Mouse (Mus musculus): ENCODE measurements around the gene Foxj1. TPM values are rescaled to one million over a fixed set of nuclear protein-coding genes. Genes with fewer than 3 reads are reported as not detected.

The Foxj1 gene
- polyA plus RNA-seq, 1 experiment from 2014 or later: 7.3 TPM

GRCm38 (mm10) chr11:116294319-116294718 is 40.9 kb downstream of the Foxj1 start:
- 39% methylated on average over 5 of the region's 5 CpGs for WGBS
- no peak for ATAC-seq (ENCODE audit: low FRiP score, low read depth)

DNA sequence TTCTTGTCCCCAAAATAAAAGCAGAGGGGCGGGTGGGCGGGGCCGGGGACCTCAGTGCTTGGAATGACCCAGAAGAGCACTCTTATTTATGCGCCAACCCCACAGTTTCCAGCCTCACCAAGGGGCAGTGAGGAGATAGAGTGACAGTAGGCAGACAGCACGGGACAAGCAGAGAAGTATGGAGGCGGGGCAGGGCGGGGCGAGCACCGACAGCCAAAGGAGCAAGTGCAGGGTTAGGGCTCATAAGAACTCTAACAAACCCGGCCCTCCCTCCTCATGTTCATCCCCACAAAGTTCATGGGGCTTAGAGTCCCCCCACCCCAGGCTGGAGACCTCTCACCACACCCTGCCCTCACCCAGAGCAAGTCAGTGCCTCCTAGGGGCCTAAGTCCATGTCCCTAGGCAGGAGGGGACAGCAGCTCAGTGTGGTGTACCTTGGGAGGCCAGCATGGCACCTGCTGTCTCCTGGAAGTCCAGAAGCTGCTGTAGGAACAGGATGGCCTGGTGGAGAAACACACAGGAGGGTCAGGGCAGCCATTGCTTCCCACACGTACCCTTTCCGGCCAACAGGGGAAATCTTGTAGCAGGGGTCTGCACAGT is 41.6 kb downstream of the Foxj1 start:
- Histone ChIP-seq H3K27me3 (replicated peaks) (no peaks in the 10 kb centered on the region), H3K27ac (no peak overlapping the region), H3K36me3 (peaks cover 89% of the 10 kb centered on the region), H3K9me3 (no peaks in the 10 kb centered on the region), H3K4me2 (replicated peaks) (no peak overlapping the region; the same call in 1 of the 2 replicates), H3K4me3 (no peak overlapping the region), H3K9ac (no peak overlapping the region), H3K4me1 (no peaks in the 10 kb centered on the region)
- ATAC-seq (ENCODE audit: low FRiP score, low read depth): no peak
- 88% methylated on average over 12 of the region's 12 CpGs for WGBS

More at GRCm38 (mm10) chr11:116294319-116294718, 40.9 kb downstream of the Foxj1 start:
- H3K27me3 ChIP-seq (replicated peaks): no peaks in the 10 kb centered on the region
- H3K4me2 ChIP-seq (replicated peaks): no peak overlapping the region
- H3K27ac ChIP-seq: no peak overlapping the region
- no peak overlapping the region for H3K9ac ChIP-seq
- no peaks in the 10 kb centered on the region for H3K9me3 ChIP-seq
- H3K36me3 ChIP-seq: peaks cover 89% of the 10 kb centered on the region
- no peaks in the 10 kb centered on the region for H3K4me1 ChIP-seq
- H3K4me3 ChIP-seq: no peak overlapping the region

DNA sequence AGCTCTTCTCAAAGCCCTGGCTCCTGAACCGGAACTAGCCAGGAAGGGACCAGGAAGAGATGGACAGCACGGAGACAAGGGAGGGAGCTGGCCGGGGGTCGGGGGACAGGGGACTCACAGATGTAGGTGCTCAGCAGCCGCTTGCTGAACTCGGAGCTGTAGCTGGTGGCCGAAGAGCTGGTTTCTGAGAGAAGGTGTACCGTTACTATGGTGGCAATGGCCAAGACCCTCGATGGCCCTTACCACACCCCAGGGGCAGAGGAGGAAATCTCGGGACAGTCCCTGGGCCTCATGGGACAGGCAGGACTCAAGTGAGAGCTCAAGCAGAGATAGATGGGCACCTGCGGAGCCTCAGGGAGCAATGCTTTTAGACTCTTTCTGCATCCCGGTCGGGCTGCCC is 42.8 kb downstream of the Foxj1 start:
- no peaks in the 10 kb centered on the region; the same call in 1 of the 2 replicates for H3K4me1 ChIP-seq
- no peaks in the 10 kb centered on the region for H3K9me3 ChIP-seq
- H3K9ac ChIP-seq: no peak overlapping the region
- no peak overlapping the region for H3K27ac ChIP-seq
- 91% methylated on average over 13 of the region's 13 CpGs for WGBS
- H3K4me2 ChIP-seq (replicated peaks): no peak overlapping the region
- H3K36me3 ChIP-seq: peaks cover 91% of the 10 kb centered on the region
- no peaks in the 10 kb centered on the region for H3K27me3 ChIP-seq (replicated peaks)
- no peak for ATAC-seq (ENCODE audit: low FRiP score, low read depth)
- H3K4me3 ChIP-seq: no peak overlapping the region

GRCm38 (mm10) chr11:116290556-116290955 is 44.6 kb downstream of the Foxj1 start:
- no peak overlapping the region for H3K4me2 ChIP-seq (replicated peaks)
- peaks cover 73% of the 10 kb centered on the region for H3K36me3 ChIP-seq
- H3K27me3 ChIP-seq (replicated peaks): peaks cover 5% of the 10 kb centered on the region; the same call in 1 of the 2 replicates
- no peaks in the 10 kb centered on the region; the same call in 1 of the 2 replicates for H3K4me1 ChIP-seq
- WGBS: 88% methylated on average over 8 of the region's 8 CpGs
- H3K4me3 ChIP-seq: no peak overlapping the region
- H3K9me3 ChIP-seq: no peaks in the 10 kb centered on the region
- ATAC-seq (ENCODE audit: low FRiP score, low read depth): no peak
- no peak overlapping the region for H3K9ac ChIP-seq
- H3K27ac ChIP-seq: no peak overlapping the region

DNA sequence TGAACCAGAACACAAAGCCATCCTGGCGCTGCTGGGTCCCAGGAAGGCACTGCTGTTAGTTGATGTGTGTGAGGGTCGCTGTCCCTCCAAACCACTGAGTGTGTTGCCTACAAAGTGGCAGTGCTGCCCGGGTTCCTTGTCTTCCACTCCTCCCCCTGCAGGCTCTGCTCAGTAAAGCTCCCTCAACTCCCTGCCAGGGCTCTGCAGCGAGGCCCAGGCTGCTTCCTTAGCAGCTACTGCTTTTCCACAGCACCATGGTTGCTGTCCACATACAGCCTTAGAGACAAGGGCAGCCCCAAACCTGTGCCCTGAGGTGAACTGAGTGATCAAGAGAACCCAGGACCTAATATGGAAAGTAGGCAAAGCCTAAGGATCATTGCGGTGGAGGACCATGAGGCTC is 47.8 kb downstream of the Foxj1 start:
- no peak for ATAC-seq (ENCODE audit: low FRiP score, low read depth)
- Histone ChIP-seq H3K27ac (no peak overlapping the region), H3K27me3 (replicated peaks) (peaks cover 37% of the 10 kb centered on the region), H3K36me3 (peaks cover 47% of the 10 kb centered on the region), H3K4me1 (no peaks in the 10 kb centered on the region; the same call in 1 of the 2 replicates), H3K4me2 (replicated peaks) (no peak overlapping the region), H3K9ac (no peak overlapping the region), H3K9me3 (no peaks in the 10 kb centered on the region), H3K4me3 (no peak overlapping the region)
- 73% methylated on average over 5 of the region's 5 CpGs for WGBS

GRCm38 (mm10) chr11:116285770-116286191 is 49.4 kb downstream of the Foxj1 start:
- no peak for ATAC-seq (ENCODE audit: low FRiP score, low read depth)
- WGBS: 60% methylated on average over 7 of the region's 7 CpGs
- no peak overlapping the region for H3K27ac ChIP-seq
- no peaks in the 10 kb centered on the region for H3K9me3 ChIP-seq
- H3K36me3 ChIP-seq: peaks cover 35% of the 10 kb centered on the region
- peaks cover 53% of the 10 kb centered on the region for H3K27me3 ChIP-seq (replicated peaks)
- H3K4me1 ChIP-seq: peaks cover 6% of the 10 kb centered on the region
- H3K9ac ChIP-seq: no peak overlapping the region
- H3K4me2 ChIP-seq (replicated peaks): no peak overlapping the region
- no peak overlapping the region for H3K4me3 ChIP-seq

DNA sequence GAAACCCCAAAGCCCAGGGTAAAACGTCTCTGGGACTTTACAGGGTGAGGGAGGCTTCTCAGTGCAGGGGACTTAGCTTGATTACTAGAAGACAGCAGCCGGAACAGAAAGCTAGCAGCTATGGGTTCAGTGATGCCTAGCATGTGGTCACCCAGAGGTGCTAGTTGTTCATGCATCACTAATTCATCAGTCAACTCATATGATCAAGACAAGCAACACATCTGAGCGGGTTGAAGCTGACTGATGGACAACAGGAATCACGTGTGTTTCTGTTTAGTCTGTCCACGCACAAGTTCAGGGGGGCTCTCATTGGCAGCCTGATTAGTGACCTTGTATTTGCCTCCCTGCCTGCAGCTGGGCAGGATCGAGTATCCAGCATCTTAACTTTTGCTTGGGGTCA is 51.2 kb downstream of the Foxj1 start:
- no peak overlapping the region for H3K9ac ChIP-seq
- no peak overlapping the region for H3K4me2 ChIP-seq (replicated peaks)
- H3K27me3 ChIP-seq (replicated peaks): peaks cover 65% of the 10 kb centered on the region
- no peaks in the 10 kb centered on the region for H3K9me3 ChIP-seq
- no peak for ATAC-seq (ENCODE audit: low FRiP score, low read depth)
- H3K4me1 ChIP-seq: peaks cover 6% of the 10 kb centered on the region
- no peak overlapping the region for H3K27ac ChIP-seq
- peaks cover 17% of the 10 kb centered on the region for H3K36me3 ChIP-seq
- H3K4me3 ChIP-seq: no peak overlapping the region
- 62% methylated on average over 6 of the region's 6 CpGs for WGBS

- Histone ChIP-seq H3K27ac (no peak overlapping the region), H3K9me3 (no peaks in the 10 kb centered on the region), H3K4me1 (peaks cover 6% of the 10 kb centered on the region), H3K4me3 (peak overlapping the region; percentile 11; the same call in 1 of the 2 replicates), H3K36me3 (peaks cover 7% of the 10 kb centered on the region; the same call in 1 of the 2 replicates), H3K9ac (no peak overlapping the region), H3K4me2 (replicated peaks) (no peak overlapping the region), H3K27me3 (replicated peaks) (peaks cover 65% of the 10 kb centered on the region)
- ATAC-seq (ENCODE audit: low FRiP score, low read depth): no peak
- 9% methylated on average over 48 of the region's 48 CpGs for WGBS
These were observed 52.2 kb downstream of the Foxj1 start for GRCm38 (mm10) chr11:116282912-116283521.

DNA sequence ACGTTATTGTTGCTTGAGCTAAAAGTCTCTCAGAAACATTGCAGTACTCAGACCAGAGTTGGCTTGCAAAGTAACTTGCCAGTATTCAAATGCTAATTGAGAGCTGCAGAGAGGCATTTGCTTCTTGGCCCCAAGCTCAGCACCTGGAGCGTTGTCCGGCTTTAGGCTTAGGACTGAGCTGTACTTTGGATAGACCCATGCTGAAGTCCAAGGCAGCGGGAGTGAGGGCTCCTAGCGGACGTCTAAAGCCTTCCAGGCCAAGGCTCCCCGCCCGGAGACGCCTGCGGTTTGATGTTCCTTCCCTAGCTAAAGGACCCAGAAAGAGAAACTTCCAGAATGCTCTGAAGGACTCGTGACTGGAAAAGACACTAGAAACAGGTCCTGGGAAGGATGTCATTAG is 53.1 kb downstream of the Foxj1 start:
- no peaks in the 10 kb centered on the region for H3K36me3 ChIP-seq
- no peak overlapping the region for H3K9ac ChIP-seq
- H3K27me3 ChIP-seq (replicated peaks): peaks cover 65% of the 10 kb centered on the region
- 2% methylated on average over 11 of the region's 11 CpGs for WGBS
- peaks cover 6% of the 10 kb centered on the region for H3K4me1 ChIP-seq
- no peak overlapping the region for H3K27ac ChIP-seq
- H3K4me2 ChIP-seq (replicated peaks): peak overlapping the region; percentile 55
- ATAC-seq (ENCODE audit: low FRiP score, low read depth): no peak
- H3K9me3 ChIP-seq: no peaks in the 10 kb centered on the region
- H3K4me3 ChIP-seq: peak overlapping the region; percentile 20; the same call in 1 of the 2 replicates

GRCm38 (mm10) chr11:116281671-116282070 is 53.5 kb downstream of the Foxj1 start:
- no peak for ATAC-seq (ENCODE audit: low FRiP score, low read depth)
- Histone ChIP-seq H3K27ac (no peak overlapping the region), H3K9me3 (no peaks in the 10 kb centered on the region), H3K4me1 (peaks cover 6% of the 10 kb centered on the region), H3K4me3 (peak overlapping the region; percentile 20), H3K9ac (peak overlapping the region; percentile 9; the same call in 1 of the 2 replicates), H3K27me3 (replicated peaks) (peaks cover 65% of the 10 kb centered on the region), H3K4me2 (replicated peaks) (peak overlapping the region; percentile 55), H3K36me3 (no peaks in the 10 kb centered on the region)
- 3% methylated on average over 18 of the region's 18 CpGs for WGBS

DNA sequence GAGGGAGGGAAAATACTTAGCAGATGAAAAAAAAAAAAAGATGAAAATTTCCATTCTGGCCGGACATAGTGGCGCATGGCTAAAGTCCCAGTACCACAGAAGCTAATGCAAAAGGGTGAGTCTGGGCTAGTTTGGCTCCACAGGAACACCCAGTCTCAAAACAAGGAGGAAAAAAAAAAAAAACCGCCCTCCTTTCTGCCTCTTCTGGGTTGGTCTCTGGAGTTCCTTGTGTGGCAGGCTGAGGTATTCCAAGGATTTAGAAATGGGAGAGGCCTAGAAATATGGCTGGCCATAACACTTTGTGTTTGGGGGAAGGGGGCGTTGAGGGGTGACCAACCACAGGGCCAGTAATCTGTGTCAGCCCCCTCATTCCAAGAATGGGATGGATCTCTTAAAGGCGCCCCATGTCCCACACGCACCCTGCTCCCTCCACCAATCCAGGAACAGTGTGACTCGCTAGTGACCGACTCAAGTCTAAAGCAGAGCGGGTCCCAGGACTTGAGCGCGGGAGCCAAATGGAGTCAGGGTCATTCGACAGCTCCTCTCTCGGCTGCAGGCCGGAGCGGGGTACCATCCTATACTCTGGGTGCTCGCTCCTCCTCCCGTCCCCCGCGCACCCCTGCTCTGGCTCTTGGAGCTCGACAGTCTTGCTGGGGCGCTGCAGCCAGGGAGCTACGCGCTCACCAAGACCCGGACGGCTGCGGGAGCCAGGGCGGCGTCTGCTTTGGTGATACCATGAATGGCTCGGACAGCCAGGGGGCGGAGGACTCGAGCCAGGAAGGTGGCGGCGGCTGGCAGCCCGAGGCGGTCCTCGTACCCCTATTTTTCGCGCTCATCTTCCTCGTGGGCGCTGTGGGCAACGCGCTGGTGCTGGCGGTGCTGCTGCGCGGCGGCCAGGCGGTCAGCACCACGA is 54.2 kb downstream of the Foxj1 start, which contains the start of gene Galr2:
Gene Galr2 (plus strand): TSS at position 189 of the 913 bp plus-strand sequence.
- H3K36me3 ChIP-seq: no peaks in the 10 kb centered on the region
- peaks cover 6% of the 10 kb centered on the region for H3K4me1 ChIP-seq
- no peak within 1 kb of the TSS for H3K27ac ChIP-seq
- peak within 1 kb of the TSS; percentile 20 for H3K4me3 ChIP-seq
- no peaks in the 10 kb centered on the region for H3K9me3 ChIP-seq
- WGBS: 5% methylated on average over 48 of the region's 48 CpGs
- peaks cover 64% of the 10 kb centered on the region for H3K27me3 ChIP-seq (replicated peaks)
- H3K9ac ChIP-seq: peak within 1 kb of the TSS; percentile 9; the same call in 1 of the 2 replicates
- ATAC-seq (ENCODE audit: low FRiP score, low read depth): no peak
- peak within 1 kb of the TSS; percentile 55 for H3K4me2 ChIP-seq (replicated peaks)
